Mouse (Mus musculus): ENCODE data around the gene Lrrc72. TPM values are rescaled to one million over a fixed set of nuclear protein-coding genes. Genes with fewer than 3 reads are reported as not detected.

Lrrc72 gene
- total RNA-seq, 4 experiments from 2014 or later = not detected

- no peak for DNase-seq
Measured at GRCm38 (mm10) chr12:36187081-36187480, 66.1 kb downstream of the Lrrc72 start.

GRCm38 (mm10) chr12:36182570-36182969 is 70.6 kb downstream of the Lrrc72 start:
- DNase-seq = no peak

GRCm38 (mm10) chr12:36177227-36177626 is 76.0 kb downstream of the Lrrc72 start:
- DNase-seq = no peak

GRCm38 (mm10) chr12:36165299-36165698 is 87.9 kb downstream of the Lrrc72 start:
- no peak for DNase-seq

- DNase-seq = no peak
Measured at GRCm38 (mm10) chr12:36164126-36164791, 88.9 kb downstream of the Lrrc72 start.

Other genes with a start within 250 kb of the Lrrc72 start
- 10 to 100 TPM in 3 of 4 experiments, 1 to 10 TPM in 1; 8.9 to 18.6 (median 13.8) TPM for gene Tspan13, start 210.9 kb downstream of the Lrrc72 start, total RNA-seq (2022)
- gene Ankmy2, start 96.3 kb downstream of the Lrrc72 start, total RNA-seq (2022) = 10 to 100 TPM; 35.8 to 41.7 (median 38.3) TPM
- gene Bzw2, start 95.3 kb downstream of the Lrrc72 start, total RNA-seq (2022) = 10 to 100 TPM; 16.5 to 19.8 (median 18.2) TPM
- gene Sostdc1, start 60.7 kb upstream of the Lrrc72 start, total RNA-seq (2022) = under 1 TPM in 3 of 4 experiments, not detected in 1; 0.46 to 0.81 (median 0.49) TPM
- gene Ispd, start 128.1 kb upstream of the Lrrc72 start, total RNA-seq (2022) = 10 to 100 TPM in 1 of 4 experiments, 1 to 10 TPM in 3; 6.4 to 11.1 (median 8.8) TPM
- gene D630036H23Rik, start 128.8 kb upstream of the Lrrc72 start, total RNA-seq (2022) = 1 to 10 TPM; 1.2 to 2.7 (median 2.0) TPM